Mouse (Mus musculus) midbrain, embryonic 16.5 days (tissue): ENCODE results near the gene Kcnh5. TPM values are rescaled to one million over a fixed set of nuclear protein-coding genes. Genes with fewer than 3 reads are reported as not detected.

ENCODE experiments used
- ATAC-seq: fragments of 200-750 bp; cut with Nextera tagmentation; 2 replicates; pipeline ENCODE4 v1.8.0; 2017; ENCODE audit warnings: moderate TSS enrichment
- H3K27ac ChIP-seq: fragments of 300-500 bp; sonication (generic); 2 replicates; pipeline ENCODE4 v1.5.1; 2014; ENCODE audit warnings: mild to moderate bottlenecking, low read length, mixed read lengths
- H3K27me3 ChIP-seq: fragments of 300-500 bp; sonication (generic); 2 replicates; pipeline ENCODE4 v1.6.1; 2014; ENCODE audit warnings: low read depth, low read length, mixed read lengths; ENCODE audit not compliant: control insufficient read depth, insufficient read depth
- H3K36me3 ChIP-seq: fragments of 300-500 bp; sonication (generic); 2 replicates; pipeline ENCODE4 v1.6.1; 2014; ENCODE audit warnings: mild to moderate bottlenecking, low read length, moderate library complexity, mixed read lengths; ENCODE audit not compliant: control insufficient read depth, insufficient read depth
- H3K4me1 ChIP-seq: fragments of 300-500 bp; sonication (generic); 2 replicates; pipeline ENCODE4 v1.6.1; 2014; ENCODE audit warnings: mild to moderate bottlenecking, low read length, mixed read lengths; ENCODE audit not compliant: control insufficient read depth, insufficient read depth
- H3K4me2 ChIP-seq: fragments of 300-500 bp; sonication (generic); 2 replicates; pipeline ENCODE4 v1.6.1; 2014; ENCODE audit warnings: mild to moderate bottlenecking, low read length, mixed read lengths
- H3K4me3 ChIP-seq: fragments of 300-500 bp; sonication (generic); 2 replicates; pipeline ENCODE4 v1.5.1; 2014; ENCODE audit warnings: low read depth, mild to moderate bottlenecking, low read length, moderate library complexity, mixed read lengths
- H3K9ac ChIP-seq: fragments of 300-500 bp; sonication (generic); 2 replicates; pipeline ENCODE4 v1.6.1; 2014; ENCODE audit warnings: low read depth, low read length, mixed read lengths
- H3K9me3 ChIP-seq: fragments of 300-500 bp; sonication (generic); replicated peaks from 2 replicates; pipeline ENCODE4 v1.6.1; 2014; ENCODE audit warnings: mild to moderate bottlenecking, low read length, mixed read lengths; ENCODE audit not compliant: control insufficient read depth, poor library complexity, severe bottlenecking
- WGBS: fragments of 180-500 bp; shearing (Covaris S2); extraction: QIAGEN DNeasy Blood & Tissue Kit; methylation state at CpG from one replicate; pipeline ENCODE4 v1.1.7; 2014; 5-methylcytosine and 5-hydroxymethylcytosine counted together
- polyA plus RNA-seq: library from polyadenylated mRNA; unstranded; fragments of >200 nt; fragmentation: Nextera tagmentation; extraction: Ambion mirVana; gene quantifications from 2 replicates; pipeline ENCODE4 v1.2.1, GENCODE M21; 2015

Gene Kcnh5
- polyA plus RNA-seq, 1 experiment from 2014 or later, result 4.1 TPM

GRCm38 (mm10) chr12:75031970-75032864 is 144.9 kb downstream of the Kcnh5 start:
- WGBS, result 87% methylated on average over 8 of the region's 8 CpGs
- Histone ChIP-seq H3K9me3 (no peaks in the 10 kb centered on the region), H3K27ac (no peak overlapping the region), H3K27me3 (no peaks in the 10 kb centered on the region), H3K36me3 (no peaks in the 10 kb centered on the region), H3K9ac (no peak overlapping the region), H3K4me2 (no peak overlapping the region), H3K4me3 (no peak overlapping the region), H3K4me1 (no peaks in the 10 kb centered on the region)
- no peak for ATAC-seq

GRCm38 (mm10) chr12:74971187-74971586 is 205.9 kb downstream of the Kcnh5 start:
- Histone ChIP-seq H3K9me3 (no peaks in the 10 kb centered on the region), H3K9ac (no peak overlapping the region), H3K4me2 (no peak overlapping the region), H3K4me1 (no peaks in the 10 kb centered on the region), H3K36me3 (no peaks in the 10 kb centered on the region), H3K27me3 (no peaks in the 10 kb centered on the region), H3K27ac (no peak overlapping the region), H3K4me3 (no peak overlapping the region)
- 93% methylated on average over 3 of the region's 3 CpGs for WGBS
- no peak for ATAC-seq

- Histone ChIP-seq H3K36me3 (no peaks in the 10 kb centered on the region), H3K4me1 (no peaks in the 10 kb centered on the region), H3K27ac (no peak overlapping the region), H3K27me3 (no peaks in the 10 kb centered on the region), H3K4me2 (no peak overlapping the region), H3K4me3 (no peak overlapping the region), H3K9ac (no peak overlapping the region), H3K9me3 (no peaks in the 10 kb centered on the region)
- no peak for ATAC-seq
- WGBS, result 84% methylated on average over 4 of the region's 4 CpGs
Measured at GRCm38 (mm10) chr12:74969420-74969819, 207.7 kb downstream of the Kcnh5 start.

- no peaks in the 10 kb centered on the region for H3K4me1 ChIP-seq
- 21% methylated on average over 2 of the region's 2 CpGs for WGBS
- H3K9ac ChIP-seq, result no peak overlapping the region
- no peaks in the 10 kb centered on the region for H3K27me3 ChIP-seq
- ATAC-seq, result no peak
- H3K27ac ChIP-seq, result no peak overlapping the region
- no peak overlapping the region for H3K4me3 ChIP-seq
- no peak overlapping the region for H3K4me2 ChIP-seq
- no peaks in the 10 kb centered on the region for H3K36me3 ChIP-seq
- no peaks in the 10 kb centered on the region for H3K9me3 ChIP-seq
Measured at GRCm38 (mm10) chr12:74966266-74966665, 210.9 kb downstream of the Kcnh5 start.

DNA sequence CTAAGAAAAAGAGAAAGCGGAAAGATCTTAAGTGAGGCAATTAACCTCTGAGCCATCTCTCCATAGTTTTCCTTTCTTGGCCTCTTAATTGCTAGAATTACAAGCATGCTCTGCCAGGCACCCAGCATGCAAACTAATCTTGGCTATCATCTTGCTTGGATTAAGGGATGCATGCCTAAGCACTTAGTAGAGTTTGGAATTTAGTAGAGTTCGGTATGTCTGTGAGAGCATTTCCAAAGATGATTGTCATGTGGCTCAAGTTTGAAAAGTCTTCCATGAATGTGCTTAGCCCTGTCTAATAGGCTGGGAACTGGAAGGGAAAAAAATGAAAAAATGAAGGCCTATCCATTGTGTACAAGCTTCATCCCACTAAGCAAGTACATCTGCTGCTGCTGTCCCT is 224.5 kb downstream of the Kcnh5 start:
- H3K4me2 ChIP-seq, result no peak overlapping the region
- no peaks in the 10 kb centered on the region for H3K4me1 ChIP-seq
- no peak for ATAC-seq
- no peaks in the 10 kb centered on the region for H3K27me3 ChIP-seq
- WGBS, result 79% methylated on average over 2 of the region's 2 CpGs
- no peak overlapping the region for H3K4me3 ChIP-seq
- no peaks in the 10 kb centered on the region for H3K9me3 ChIP-seq
- H3K36me3 ChIP-seq, result no peaks in the 10 kb centered on the region
- no peak overlapping the region for H3K27ac ChIP-seq
- no peak overlapping the region for H3K9ac ChIP-seq

GRCm38 (mm10) chr12:74951124-74952115 is 225.7 kb downstream of the Kcnh5 start:
- no peaks in the 10 kb centered on the region for H3K36me3 ChIP-seq
- H3K27me3 ChIP-seq, result no peaks in the 10 kb centered on the region
- no peak overlapping the region for H3K4me3 ChIP-seq
- H3K9me3 ChIP-seq, result no peaks in the 10 kb centered on the region
- H3K4me1 ChIP-seq, result no peaks in the 10 kb centered on the region
- WGBS, result 40% methylated on average over 9 of the region's 9 CpGs
- no peak overlapping the region for H3K9ac ChIP-seq
- no peak overlapping the region for H3K4me2 ChIP-seq
- ATAC-seq, result peak; percentile 32; the same call in 1 of the 2 replicates
- no peak overlapping the region for H3K27ac ChIP-seq

GRCm38 (mm10) chr12:74901331-74901730 is 275.8 kb downstream of the Kcnh5 start:
- Histone ChIP-seq H3K27ac (no peak overlapping the region), H3K9ac (no peak overlapping the region)

DNA sequence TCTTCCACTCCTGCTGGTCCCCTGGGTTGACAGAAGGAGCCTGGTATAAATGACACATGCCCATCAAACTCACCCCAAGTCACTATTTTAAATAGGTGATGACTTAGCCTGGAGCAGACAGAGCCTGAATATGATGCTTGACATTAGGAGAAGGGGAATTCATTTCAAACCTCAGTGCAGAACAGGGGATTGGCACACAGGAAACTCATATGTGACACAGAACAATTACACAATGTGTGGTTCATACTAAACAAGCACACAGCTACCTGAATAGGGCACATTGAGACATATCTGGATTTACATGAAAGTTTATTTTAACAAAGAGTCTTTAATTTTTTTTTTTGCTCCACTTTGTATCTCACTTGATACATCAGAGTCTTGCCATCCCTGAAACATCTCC is 276.4 kb downstream of the Kcnh5 start:
- Histone ChIP-seq H3K4me3 (no peak overlapping the region), H3K9ac (no peak overlapping the region), H3K9me3 (no peaks in the 10 kb centered on the region), H3K27me3 (no peaks in the 10 kb centered on the region), H3K4me2 (no peak overlapping the region), H3K36me3 (no peaks in the 10 kb centered on the region), H3K4me1 (no peaks in the 10 kb centered on the region), H3K27ac (no peak overlapping the region)
- no peak for ATAC-seq

More at GRCm38 (mm10) chr12:74901331-74901730, 275.8 kb downstream of the Kcnh5 start:
- no peaks in the 10 kb centered on the region for H3K27me3 ChIP-seq
- no peak overlapping the region for H3K4me3 ChIP-seq
- 78% methylated on average over 6 of the region's 6 CpGs for WGBS
- no peak for ATAC-seq
- H3K9me3 ChIP-seq, result no peaks in the 10 kb centered on the region
- no peak overlapping the region for H3K4me2 ChIP-seq
- no peaks in the 10 kb centered on the region for H3K4me1 ChIP-seq
- H3K36me3 ChIP-seq, result no peaks in the 10 kb centered on the region

DNA sequence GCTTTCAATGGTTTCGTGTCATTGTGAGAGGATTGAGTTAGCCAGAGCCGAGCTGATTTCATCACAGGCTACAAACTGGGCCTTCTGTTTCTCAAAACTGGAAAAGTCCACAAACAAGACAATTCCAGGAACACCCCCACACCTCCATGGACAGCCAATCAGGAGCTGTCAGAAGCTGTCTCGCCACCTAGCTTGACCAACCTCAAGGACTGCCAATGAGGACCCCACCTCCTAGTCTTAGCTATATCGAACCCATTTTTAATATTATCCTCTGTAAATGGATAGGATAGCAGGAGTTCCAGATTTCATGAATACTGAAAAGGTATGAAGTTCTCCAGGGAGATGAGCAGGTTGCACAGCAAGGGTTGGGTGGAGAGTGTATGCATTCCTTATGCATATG is 278.1 kb downstream of the Kcnh5 start:
- no peak overlapping the region for H3K27ac ChIP-seq
- ATAC-seq, result no peak
- H3K4me2 ChIP-seq, result no peak overlapping the region
- H3K27me3 ChIP-seq, result no peaks in the 10 kb centered on the region
- H3K4me1 ChIP-seq, result no peaks in the 10 kb centered on the region
- H3K36me3 ChIP-seq, result no peaks in the 10 kb centered on the region
- WGBS, result 91% methylated on average over 4 of the region's 4 CpGs
- H3K4me3 ChIP-seq, result no peak overlapping the region
- no peak overlapping the region for H3K9ac ChIP-seq
- no peaks in the 10 kb centered on the region for H3K9me3 ChIP-seq
